Mouse (Mus musculus) heart, adult 2 months (tissue): Measurements from ENCODE around the gene 5730596B20Rik. TPM values are rescaled to one million over a fixed set of nuclear protein-coding genes. Genes with fewer than 3 reads are reported as not detected.

Experiments used
- DNase-seq, 2 experiments: peaks; one replicate each; pipeline ENCODE4 v3.0.0; 2021
- H3K27ac ChIP-seq: fragments of 200-600 bp; 2 replicates; pipeline ENCODE4 v1.8.1; 2022
- H3K27me3 ChIP-seq: fragments of 200-500 bp; 2 replicates; pipeline ENCODE4 v1.6.1; 2012; ENCODE audit warnings: mild to moderate bottlenecking, low read length, inconsistent platforms, mixed read lengths; ENCODE audit not compliant: control insufficient read depth, insufficient read depth
- H3K36me3 ChIP-seq: fragments of 200-500 bp; 2 replicates; pipeline ENCODE4 v1.6.1; 2012; ENCODE audit warnings: low read length, inconsistent platforms; ENCODE audit not compliant: control insufficient read depth, insufficient read depth
- H3K4me1 ChIP-seq: fragments of 200-500 bp; 2 replicates; pipeline ENCODE4 v1.6.1; 2011; ENCODE audit warnings: low read length; ENCODE audit not compliant: control insufficient read depth, insufficient read depth
- H3K4me3 ChIP-seq: fragments of 200-600 bp; 2 replicates; pipeline ENCODE4 v1.8.1; 2022
- H3K79me2 ChIP-seq: fragments of 200-500 bp; replicated peaks from 2 replicates; pipeline ENCODE4 v1.6.1; 2012; ENCODE audit warnings: mild to moderate bottlenecking, inconsistent platforms, low read length, moderate library complexity, mixed read lengths; ENCODE audit not compliant: control insufficient read depth, insufficient read depth
- H3K9ac ChIP-seq: fragments of 200-500 bp; 2 replicates; pipeline ENCODE4 v1.6.1; 2012; ENCODE audit warnings: low read depth, mild to moderate bottlenecking, control low read depth, inconsistent platforms, low read length, mixed read lengths
- CTCF ChIP-seq: fragments of 200-600 bp; IDR thresholded peaks from 2 replicates; pipeline ENCODE4 v1.8.1; 2022; ENCODE audit warnings: antibody characterized with exemption, mild to moderate bottlenecking, moderate library complexity
- EP300 ChIP-seq: fragments of 200-500 bp; IDR thresholded peaks from 2 replicates; pipeline ENCODE4 v1.6.1; 2011; ENCODE audit warnings: low read depth, low read length, control low read depth; ENCODE audit not compliant: insufficient read depth
- POLR2A ChIP-seq: fragments of 200-500 bp; IDR thresholded peaks from 2 replicates; pipeline ENCODE4 v1.6.1; 2011; ENCODE audit warnings: mild to moderate bottlenecking, low read depth, low read length, control low read depth; ENCODE audit not compliant: insufficient read depth
- WGBS: fragments of 180-500 bp; shearing (Covaris S2); methylation state at CpG from one replicate; pipeline ENCODE4 v1.1.7; 2018; 5-methylcytosine and 5-hydroxymethylcytosine counted together
- intact Hi-C: fragments of 180-260 bp; cut with DNase I; formaldehyde crosslinking; loops from one replicate; pipeline ENCODE4 v1.15.1; 2025
- polyA plus RNA-seq: library from polyadenylated mRNA; depleted of rRNA; stranded (reverse); fragments of >200 nt; gene quantifications from 2 replicates; pipeline ENCODE4 v1.2.3, GENCODE M21; 2012
- total RNA-seq, 2 experiments: library from RNA; stranded (reverse); gene quantifications; 2 replicates each; pipeline ENCODE4 v1.2.3; 2021

Gene 5730596B20Rik
- total and polyA plus RNA-seq, 3 experiments: not detected

DNA sequence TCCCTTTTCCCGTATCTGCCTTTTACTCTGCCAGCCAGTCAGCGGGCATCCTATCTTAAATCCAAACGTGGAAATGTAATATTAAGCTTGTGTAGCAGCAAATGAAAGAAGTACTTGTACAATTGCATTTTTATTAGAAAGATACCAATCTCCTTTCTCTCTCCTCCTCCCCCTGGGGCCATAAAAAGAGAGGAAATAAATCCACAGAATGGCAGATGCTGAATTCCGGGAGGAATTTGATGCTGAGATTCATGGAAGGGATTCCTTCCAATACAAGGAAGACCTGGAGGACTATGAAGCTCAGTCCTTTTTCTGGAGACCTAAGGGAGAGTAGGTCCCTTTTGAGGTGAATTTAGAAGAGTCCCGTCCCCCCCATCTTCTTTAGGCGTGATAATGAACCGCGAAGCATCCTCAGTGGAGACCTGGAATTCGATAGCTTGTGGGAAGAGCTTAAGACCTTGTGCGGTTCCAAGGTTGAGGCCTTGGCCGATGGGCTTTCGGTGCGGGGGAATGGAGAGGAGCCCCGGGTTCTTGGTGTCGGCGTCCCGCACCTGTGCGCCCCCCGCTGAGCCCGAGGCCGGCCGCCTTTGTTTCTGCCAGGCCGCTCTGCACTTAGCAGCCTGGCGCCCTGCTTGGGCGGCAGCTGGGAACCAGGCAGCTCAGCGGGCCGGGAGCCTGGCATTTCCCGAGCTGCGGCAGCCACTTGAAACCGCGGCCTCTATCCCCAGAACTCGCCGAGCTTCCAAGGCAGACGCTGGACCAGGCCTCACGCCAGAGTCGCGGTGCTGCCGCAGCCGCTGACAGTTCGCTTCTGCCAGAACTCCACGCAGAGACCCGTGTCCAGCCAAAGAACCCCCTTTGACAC lies 8.9 kb upstream of the 5730596B20Rik start:
- H3K36me3 ChIP-seq: no peaks in the 10 kb centered on the region
- no peak overlapping the region for H3K27ac ChIP-seq
- H3K79me2 ChIP-seq: no peaks in the 10 kb centered on the region
- 17% methylated on average over 42 of the region's 42 CpGs for WGBS
- intact Hi-C loops: no loop called here
- no peak overlapping the region for H3K9ac ChIP-seq
- no peaks in the 10 kb centered on the region for H3K4me1 ChIP-seq
- H3K27me3 ChIP-seq: peaks cover 24% of the 10 kb centered on the region
- H3K4me3 ChIP-seq: no peak overlapping the region
- no peak for TF ChIP-seq CTCF
- TF ChIP-seq EP300: no peak
- no peak for TF ChIP-seq POLR2A
- no peak for DNase-seq

DNA sequence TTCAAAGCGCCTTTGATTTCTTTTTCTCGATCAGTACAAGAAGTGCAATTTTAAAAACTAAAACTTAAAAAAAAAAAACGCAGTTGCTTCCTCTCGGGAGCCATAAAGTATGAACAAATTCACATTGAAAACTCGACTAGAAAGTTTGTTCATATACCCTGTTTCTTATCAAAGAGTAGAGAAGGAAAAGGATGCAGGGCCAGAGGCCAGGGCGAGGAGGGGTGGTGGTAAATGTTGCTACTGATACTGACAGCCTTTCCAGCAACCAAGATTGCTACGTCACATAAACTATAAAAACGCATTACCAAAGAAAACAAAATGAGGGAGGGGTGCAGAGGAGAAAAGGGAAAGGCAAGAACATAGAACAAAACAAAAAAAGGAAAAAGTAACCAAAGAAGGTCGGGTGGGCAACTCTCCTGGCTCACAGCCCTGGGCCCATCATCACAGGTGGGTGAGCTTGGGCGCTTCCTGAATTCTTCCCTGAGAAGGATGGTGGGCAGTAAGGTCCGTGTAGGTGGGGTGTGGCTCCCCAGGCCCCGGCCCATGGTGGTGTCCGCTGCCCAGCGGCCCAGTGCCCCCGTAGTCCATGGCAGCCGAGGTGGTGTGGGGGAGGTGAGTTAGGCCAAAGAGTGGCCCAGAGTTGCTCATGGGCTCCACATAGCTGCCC lies 7.7 kb upstream of the 5730596B20Rik start:
- Histone ChIP-seq H3K4me3 (no peak overlapping the region), H3K27ac (no peak overlapping the region)
- DNase-seq: no peak

GRCm38 (mm10) chr6:52170166-52170897 lies 7.0 kb upstream of the 5730596B20Rik start:
- H3K27ac ChIP-seq: peak overlapping the region; percentile 4; the same call in 1 of the 2 replicates
- H3K9ac ChIP-seq: no peak overlapping the region
- intact Hi-C loops: no loop called here
- H3K4me1 ChIP-seq: no peaks in the 10 kb centered on the region
- H3K79me2 ChIP-seq: no peaks in the 10 kb centered on the region
- H3K36me3 ChIP-seq: no peaks in the 10 kb centered on the region
- H3K27me3 ChIP-seq: peaks cover 22% of the 10 kb centered on the region
- H3K4me3 ChIP-seq: no peak overlapping the region
- TF ChIP-seq EP300 (no peak), POLR2A (no peak), CTCF (no peak)
- DNase-seq: no peak
- WGBS: 11% methylated on average over 40 of the region's 40 CpGs

More for the DNA sequence above, 7.7 kb upstream of the 5730596B20Rik start:
- H3K9ac ChIP-seq: no peak overlapping the region
- H3K36me3 ChIP-seq: no peaks in the 10 kb centered on the region
- intact Hi-C loops: no loop called here
- peaks cover 20% of the 10 kb centered on the region for H3K27me3 ChIP-seq
- H3K79me2 ChIP-seq: no peaks in the 10 kb centered on the region
- no peak for TF ChIP-seq EP300
- no peak for TF ChIP-seq CTCF
- TF ChIP-seq POLR2A: no peak
- 25% methylated on average over 16 of the region's 16 CpGs for WGBS
- H3K4me1 ChIP-seq: no peaks in the 10 kb centered on the region

DNA sequence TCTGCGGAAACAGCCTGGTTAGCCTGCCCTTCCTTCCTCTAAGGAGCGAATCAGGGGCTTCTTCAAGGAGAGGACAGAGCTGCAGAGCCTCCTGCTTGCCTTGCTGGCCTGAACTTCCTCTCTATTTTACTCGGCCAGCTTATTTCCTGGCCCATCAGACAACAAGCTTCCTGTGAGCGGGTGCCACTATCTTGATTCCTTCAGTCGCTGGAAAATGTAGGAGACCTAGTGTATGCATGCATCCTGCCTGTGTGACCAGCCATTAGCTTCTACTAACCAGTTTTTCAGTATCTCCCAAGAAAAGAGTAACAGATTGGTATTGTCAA lies 6.4 kb upstream of the 5730596B20Rik start:
- intact Hi-C loops: no loop called here
- Histone ChIP-seq H3K27me3 (peaks cover 19% of the 10 kb centered on the region), H3K4me3 (no peak overlapping the region), H3K9ac (no peak overlapping the region), H3K36me3 (no peaks in the 10 kb centered on the region), H3K79me2 (no peaks in the 10 kb centered on the region), H3K4me1 (no peaks in the 10 kb centered on the region), H3K27ac (peak overlapping the region; percentile 4; the same call in 1 of the 2 replicates)
- TF ChIP-seq CTCF (no peak), EP300 (no peak), POLR2A (no peak)
- no peak for DNase-seq
- 12% methylated on average over 5 of the region's 5 CpGs for WGBS

- no peak for DNase-seq
- WGBS: 24% methylated on average over 4 of the region's 4 CpGs
- Histone ChIP-seq H3K79me2 (no peaks in the 10 kb centered on the region), H3K27ac (no peak overlapping the region; the same call in 1 of the 2 replicates), H3K4me3 (no peak overlapping the region), H3K36me3 (no peaks in the 10 kb centered on the region), H3K9ac (no peak overlapping the region), H3K27me3 (peaks cover 19% of the 10 kb centered on the region), H3K4me1 (no peaks in the 10 kb centered on the region)
- intact Hi-C loops: no loop called here
- TF ChIP-seq EP300: no peak
- TF ChIP-seq CTCF: no peak
- no peak for TF ChIP-seq POLR2A
These were observed 6.0 kb upstream of the 5730596B20Rik start for GRCm38 (mm10) chr6:52171331-52171730.

DNA sequence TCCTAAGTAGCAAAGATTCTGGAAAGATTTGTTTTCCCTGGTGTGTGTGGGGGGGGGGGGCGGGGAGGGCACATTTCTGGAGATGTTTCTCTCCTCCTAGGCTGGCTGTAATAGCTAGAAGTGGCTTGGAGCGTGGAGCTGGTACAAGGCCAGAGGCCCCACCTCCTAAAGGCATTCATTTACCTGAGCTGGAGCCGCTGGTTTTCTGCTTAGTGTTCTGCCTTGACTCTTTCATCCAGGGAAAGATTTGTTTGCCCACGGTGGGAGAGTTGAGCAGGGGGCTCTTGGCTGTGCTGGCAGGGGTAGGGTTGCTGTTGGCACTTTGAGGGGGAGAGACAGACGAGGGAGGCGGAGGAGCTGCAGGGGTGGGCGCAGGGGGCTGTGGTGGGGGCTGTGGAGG lies 5.4 kb upstream of the 5730596B20Rik start:
- 18% methylated on average over 7 of the region's 7 CpGs for WGBS
- Histone ChIP-seq H3K27me3 (peaks cover 20% of the 10 kb centered on the region), H3K4me1 (no peaks in the 10 kb centered on the region), H3K79me2 (no peaks in the 10 kb centered on the region), H3K36me3 (no peaks in the 10 kb centered on the region), H3K4me3 (no peak overlapping the region), H3K27ac (no peak overlapping the region), H3K9ac (no peak overlapping the region)
- intact Hi-C loops: no loop called here
- DNase-seq: no peak
- TF ChIP-seq EP300 (no peak), CTCF (no peak), POLR2A (no peak)
